Mouse (Mus musculus) midbrain, embryonic 13.5 days (tissue): ENCODE measurements around the gene Gm39566. TPM values are rescaled to one million over a fixed set of nuclear protein-coding genes. Genes with fewer than 3 reads are reported as not detected.

Experiments
- ATAC-seq: fragments of 200-750 bp; cut with Nextera tagmentation; 2 replicates; pipeline ENCODE4 v1.8.0; 2017; ENCODE audit warnings: mild to moderate bottlenecking, moderate TSS enrichment, moderate library complexity
- H3K27ac ChIP-seq: fragments of 300-500 bp; sonication (generic); 2 replicates; pipeline ENCODE4 v1.5.1; 2015; ENCODE audit warnings: inconsistent platforms, mild to moderate bottlenecking, moderate library complexity
- H3K27me3 ChIP-seq: fragments of 300-500 bp; sonication (generic); 2 replicates; pipeline ENCODE4 v1.6.1; 2015; ENCODE audit warnings: mild to moderate bottlenecking, inconsistent platforms
- H3K36me3 ChIP-seq: fragments of 300-500 bp; sonication (generic); 2 replicates; pipeline ENCODE4 v1.6.1; 2015; ENCODE audit warnings: mild to moderate bottlenecking, inconsistent platforms
- H3K4me1 ChIP-seq: fragments of 300-500 bp; sonication (generic); replicated peaks from 2 replicates; pipeline ENCODE4 v1.6.1; 2015; ENCODE audit warnings: inconsistent platforms
- H3K4me2 ChIP-seq: fragments of 300-500 bp; sonication (generic); replicated peaks from 2 replicates; pipeline ENCODE4 v1.6.1; 2015; ENCODE audit warnings: moderate library complexity, mild to moderate bottlenecking, inconsistent platforms
- H3K4me3 ChIP-seq: fragments of 300-500 bp; sonication (generic); replicated peaks from 2 replicates; pipeline ENCODE4 v1.5.1; 2015; ENCODE audit warnings: mild to moderate bottlenecking, inconsistent platforms
- H3K9ac ChIP-seq: fragments of 300-500 bp; sonication (generic); replicated peaks from 2 replicates; pipeline ENCODE4 v1.6.1; 2015; ENCODE audit warnings: mild to moderate bottlenecking, inconsistent platforms
- H3K9me3 ChIP-seq: fragments of 300-500 bp; sonication (generic); 2 replicates; pipeline ENCODE4 v1.6.1; 2016; ENCODE audit warnings: mild to moderate bottlenecking, inconsistent platforms
- WGBS: fragments of 180-500 bp; shearing (Covaris S2); methylation state at CpG from one replicate; pipeline ENCODE4 v1.1.7; 2015; 5-methylcytosine and 5-hydroxymethylcytosine counted together
- polyA plus RNA-seq: library from polyadenylated mRNA; unstranded; fragments of >200 nt; fragmentation: Nextera tagmentation; extraction: Ambion mirVana; gene quantifications from 2 replicates; pipeline ENCODE4 v1.2.1, GENCODE M21; 2015

The Gm39566 gene
- polyA plus RNA-seq, 1 experiment from 2014 or later = not detected

DNA sequence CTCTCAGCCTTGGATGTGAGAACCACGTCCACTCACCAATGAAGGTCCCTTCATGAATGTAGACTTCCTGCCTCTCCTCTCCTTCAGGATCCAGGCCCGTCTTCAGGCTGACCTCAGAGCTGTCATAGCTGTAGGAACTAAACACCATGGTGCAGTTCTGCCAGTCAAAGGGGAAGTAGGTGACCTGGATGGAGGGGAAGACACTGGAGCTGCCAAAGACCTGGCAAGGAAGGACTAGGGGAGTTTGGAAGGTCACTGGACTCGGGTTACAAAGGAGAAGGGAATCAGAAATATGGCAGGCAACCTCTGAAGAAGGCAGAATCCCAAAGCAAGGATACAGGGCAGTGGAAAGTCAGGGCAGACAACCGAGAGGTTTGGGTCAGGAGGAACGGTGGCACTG is 21.7 kb downstream of the Gm39566 start:
- H3K4me1 ChIP-seq = peaks cover 9% of the 10 kb centered on the region
- H3K27me3 ChIP-seq = peaks cover 44% of the 10 kb centered on the region
- no peak overlapping the region for H3K4me3 ChIP-seq
- H3K27ac ChIP-seq = no peak overlapping the region
- H3K36me3 ChIP-seq = no peaks in the 10 kb centered on the region
- no peak overlapping the region for H3K9ac ChIP-seq
- H3K9me3 ChIP-seq = no peaks in the 10 kb centered on the region
- WGBS = 66% methylated on average over 5 of the region's 5 CpGs
- no peak overlapping the region for H3K4me2 ChIP-seq
- no peak for ATAC-seq

DNA sequence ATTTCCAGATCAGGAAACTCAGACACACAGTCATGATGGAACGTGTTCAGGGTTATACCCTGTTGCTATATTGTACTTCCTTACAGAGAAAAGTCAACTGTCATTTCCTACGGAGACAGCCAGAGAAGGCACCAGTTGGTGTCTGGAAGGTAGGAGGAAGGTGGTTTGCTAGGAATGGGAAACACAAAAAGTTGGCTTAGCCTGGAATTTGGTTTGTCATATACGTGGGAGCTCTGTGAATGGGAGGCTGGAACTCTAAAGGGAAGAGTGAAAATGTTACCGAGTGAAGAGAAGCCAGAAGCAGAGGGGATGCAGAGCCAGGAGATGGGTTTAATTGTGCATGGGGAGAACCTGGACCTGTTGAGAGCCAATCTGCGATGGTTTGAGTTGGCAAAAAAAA is 23.7 kb downstream of the Gm39566 start:
- Histone ChIP-seq H3K27ac (no peak overlapping the region), H3K27me3 (peaks cover 25% of the 10 kb centered on the region), H3K4me3 (no peak overlapping the region), H3K4me2 (no peak overlapping the region), H3K4me1 (peaks cover 8% of the 10 kb centered on the region), H3K36me3 (no peaks in the 10 kb centered on the region), H3K9ac (no peak overlapping the region), H3K9me3 (no peaks in the 10 kb centered on the region)
- ATAC-seq = no peak
- 77% methylated on average over 5 of the region's 5 CpGs for WGBS

DNA sequence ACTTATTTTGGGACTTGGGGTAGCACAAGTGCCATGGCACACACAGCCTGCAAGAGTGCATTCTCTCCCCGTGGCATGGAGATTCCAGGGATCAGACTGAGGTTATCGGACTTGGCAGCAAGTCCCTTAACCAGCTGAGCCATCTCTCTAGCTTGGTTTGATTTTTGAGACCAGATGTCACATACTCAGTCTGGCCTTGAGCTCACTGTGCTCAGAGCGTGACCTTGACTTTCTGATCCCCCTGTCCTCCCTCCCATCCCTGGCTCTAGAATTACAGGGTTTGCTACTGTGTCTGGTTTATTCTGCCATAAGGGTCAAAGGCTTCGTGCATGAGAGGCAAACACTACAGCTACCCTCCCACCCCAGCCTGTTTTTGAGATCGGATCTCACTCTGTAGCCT is 25.7 kb downstream of the Gm39566 start:
- no peak overlapping the region for H3K4me3 ChIP-seq
- no peaks in the 10 kb centered on the region for H3K4me1 ChIP-seq
- H3K9me3 ChIP-seq = no peaks in the 10 kb centered on the region
- H3K36me3 ChIP-seq = no peaks in the 10 kb centered on the region
- no peak for ATAC-seq
- no peak overlapping the region for H3K27ac ChIP-seq
- no peak overlapping the region for H3K9ac ChIP-seq
- 71% methylated on average over 5 of the region's 5 CpGs for WGBS
- H3K4me2 ChIP-seq = no peak overlapping the region
- H3K27me3 ChIP-seq = peaks cover 15% of the 10 kb centered on the region; the same call in 1 of the 2 replicates

DNA sequence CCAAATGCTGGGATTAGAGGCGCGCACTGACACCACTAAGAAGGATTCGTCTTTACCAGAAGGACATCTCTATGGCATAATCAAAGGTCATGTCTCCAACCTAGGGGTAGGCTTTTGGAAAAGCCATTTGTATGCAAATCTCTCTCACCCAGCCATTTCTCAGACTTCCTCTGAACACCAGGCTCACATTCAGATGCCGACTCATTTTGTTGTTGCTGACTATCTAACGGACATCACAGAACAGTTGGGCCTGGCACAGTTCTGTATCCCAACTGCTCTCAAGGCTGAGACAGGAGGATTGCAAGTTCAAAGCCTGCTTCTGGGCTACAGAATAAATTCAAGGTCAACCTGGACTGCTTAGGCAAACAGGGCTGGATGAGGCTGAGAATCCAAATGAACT is 27.8 kb downstream of the Gm39566 start:
- H3K9me3 ChIP-seq = no peaks in the 10 kb centered on the region
- no peaks in the 10 kb centered on the region for H3K36me3 ChIP-seq
- 69% methylated on average over 5 of the region's 5 CpGs for WGBS
- no peaks in the 10 kb centered on the region for H3K4me1 ChIP-seq
- H3K4me2 ChIP-seq = no peak overlapping the region
- H3K4me3 ChIP-seq = no peak overlapping the region
- H3K27me3 ChIP-seq = 0 out of 2 replicates have a peak, but pooled peaks cover 2% of the 10 kb centered on the region
- H3K27ac ChIP-seq = no peak overlapping the region
- H3K9ac ChIP-seq = no peak overlapping the region
- no peak for ATAC-seq

DNA sequence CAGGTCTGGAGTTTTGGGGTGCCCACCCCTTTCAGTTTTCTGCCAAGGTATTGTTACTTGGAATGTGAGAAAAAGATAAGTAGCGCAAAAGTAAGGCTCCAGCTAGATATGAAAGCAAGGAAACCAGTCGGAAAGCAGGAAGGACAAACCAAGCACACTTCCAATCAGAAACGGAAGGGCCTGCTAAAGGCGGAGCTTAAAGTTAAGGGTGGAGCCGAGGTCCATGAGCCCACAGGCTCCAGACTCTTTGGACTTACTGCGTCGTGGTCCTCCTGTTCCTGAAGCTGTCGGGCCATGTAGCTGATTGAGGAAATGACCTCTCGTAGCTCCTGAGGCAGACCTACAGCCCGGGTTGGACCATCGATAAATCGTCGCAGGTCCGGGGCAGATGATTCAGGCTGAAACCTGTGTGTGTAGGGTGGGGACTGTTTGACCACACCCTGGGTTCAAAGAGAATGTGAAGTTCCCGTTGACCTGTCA is 30.3 kb downstream of the Gm39566 start:
- Histone ChIP-seq H3K27me3 (0 out of 2 replicates have a peak, but pooled peaks cover 3% of the 10 kb centered on the region), H3K9ac (no peak overlapping the region), H3K9me3 (no peaks in the 10 kb centered on the region), H3K4me1 (no peaks in the 10 kb centered on the region), H3K27ac (no peak overlapping the region), H3K4me3 (no peak overlapping the region), H3K4me2 (0 out of 2 replicates have a peak overlapping the region, but pooled peaks have one; percentile 9), H3K36me3 (no peaks in the 10 kb centered on the region)
- WGBS = 47% methylated on average over 15 of the region's 15 CpGs
- ATAC-seq = no peak

DNA sequence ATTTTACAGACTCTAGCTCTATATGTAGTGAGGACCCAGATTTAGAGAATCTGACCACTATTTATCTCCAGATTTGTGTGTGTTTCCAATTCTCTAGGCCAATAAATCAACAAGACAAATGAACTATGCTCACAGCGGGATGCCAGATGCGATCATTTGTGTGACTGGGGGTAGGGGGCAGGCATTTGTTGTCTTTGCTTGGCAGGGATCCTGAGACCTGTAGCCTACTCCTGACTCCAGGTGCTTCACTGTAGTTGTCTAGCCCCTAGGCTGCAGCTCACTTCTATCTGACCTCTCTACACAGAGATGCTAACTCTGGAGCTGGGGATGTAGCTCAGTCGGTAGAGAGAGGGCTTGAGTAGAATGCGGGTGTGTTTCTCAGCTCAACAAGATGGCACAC is 33.3 kb downstream of the Gm39566 start:
- no peak for ATAC-seq

DNA sequence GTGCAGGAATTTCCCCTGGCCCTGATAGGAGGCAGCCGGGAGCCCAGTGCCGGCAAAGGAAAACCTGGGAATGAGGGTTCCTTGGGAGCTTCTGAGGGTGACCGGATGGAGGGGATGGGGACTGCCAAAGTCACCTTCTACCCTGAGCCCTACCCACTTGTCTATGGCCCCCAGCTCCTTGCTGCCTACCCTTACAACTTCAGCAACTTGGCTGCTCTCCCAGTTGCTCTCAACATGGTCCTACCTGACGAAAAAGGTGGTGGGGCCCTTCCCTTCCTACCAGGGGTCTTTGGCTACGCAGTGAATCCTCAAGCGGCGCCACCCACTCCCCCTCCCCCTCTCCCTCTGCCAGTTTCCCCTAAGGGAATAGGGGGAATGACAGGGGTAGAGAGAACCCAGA is 36.1 kb downstream of the Gm39566 start:
- H3K36me3 ChIP-seq = peaks cover 25% of the 10 kb centered on the region
- 51% methylated on average over 7 of the region's 7 CpGs for WGBS
- H3K27me3 ChIP-seq = peaks cover 3% of the 10 kb centered on the region; the same call in 1 of the 2 replicates
- 0 out of 2 replicates have a peak, but pooled peaks cover 5% of the 10 kb centered on the region for H3K4me1 ChIP-seq
- no peak overlapping the region for H3K27ac ChIP-seq
- no peak for ATAC-seq
- no peaks in the 10 kb centered on the region for H3K9me3 ChIP-seq
- H3K4me3 ChIP-seq = no peak overlapping the region
- no peak overlapping the region for H3K9ac ChIP-seq
- H3K4me2 ChIP-seq = no peak overlapping the region

More for the DNA sequence above, 33.3 kb downstream of the Gm39566 start:
- no peak overlapping the region for H3K4me2 ChIP-seq
- no peaks in the 10 kb centered on the region for H3K9me3 ChIP-seq
- H3K27ac ChIP-seq = no peak overlapping the region
- 48% methylated on average over 4 of the region's 4 CpGs for WGBS
- H3K4me3 ChIP-seq = no peak overlapping the region
- H3K36me3 ChIP-seq = peaks cover 12% of the 10 kb centered on the region
- H3K9ac ChIP-seq = no peak overlapping the region
- peaks cover 3% of the 10 kb centered on the region; the same call in 1 of the 2 replicates for H3K27me3 ChIP-seq
- 0 out of 2 replicates have a peak, but pooled peaks cover 5% of the 10 kb centered on the region for H3K4me1 ChIP-seq

DNA sequence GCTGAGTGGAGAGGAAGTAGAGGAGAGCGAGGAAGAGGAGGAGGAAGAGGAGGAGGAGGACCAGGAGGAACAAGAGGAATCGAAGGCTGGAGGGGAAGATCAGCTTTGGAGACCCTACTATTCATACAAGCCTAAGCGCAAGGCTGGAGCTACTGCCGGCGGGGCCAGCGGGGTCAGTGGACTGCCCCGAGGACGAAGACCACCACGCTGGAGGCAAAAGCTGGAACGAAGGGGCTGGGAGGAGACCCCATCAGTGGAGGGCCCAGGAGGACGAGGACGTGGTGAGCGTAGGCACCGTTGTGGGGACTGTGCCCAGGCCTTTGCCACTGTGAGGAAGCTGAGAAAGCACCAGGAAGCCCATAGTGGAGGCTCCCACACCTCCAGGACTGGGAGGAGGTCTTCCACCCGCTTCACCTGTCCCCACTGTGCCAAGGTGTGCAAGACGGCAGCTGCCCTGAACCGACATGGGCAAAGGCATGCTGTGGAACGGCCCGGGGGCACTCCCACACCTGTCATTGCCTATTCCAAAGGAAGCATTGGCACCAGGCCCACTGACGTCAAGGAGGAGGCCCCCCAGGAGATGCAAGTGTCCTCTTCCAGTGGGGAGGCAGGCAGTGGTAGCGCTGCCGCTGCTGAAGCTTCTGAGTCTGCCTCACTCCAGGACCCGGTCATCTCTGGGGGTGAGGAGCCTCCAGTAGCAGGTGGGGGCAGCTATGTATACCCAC is 36.7 kb downstream of the Gm39566 start:
- Histone ChIP-seq H3K9ac (no peak overlapping the region), H3K4me3 (no peak overlapping the region), H3K4me2 (no peak overlapping the region), H3K4me1 (0 out of 2 replicates have a peak, but pooled peaks cover 5% of the 10 kb centered on the region), H3K36me3 (peaks cover 25% of the 10 kb centered on the region), H3K27me3 (peaks cover 3% of the 10 kb centered on the region; the same call in 1 of the 2 replicates), H3K27ac (no peak overlapping the region), H3K9me3 (no peaks in the 10 kb centered on the region)
- no peak for ATAC-seq
- 71% methylated on average over 23 of the region's 23 CpGs for WGBS

DNA sequence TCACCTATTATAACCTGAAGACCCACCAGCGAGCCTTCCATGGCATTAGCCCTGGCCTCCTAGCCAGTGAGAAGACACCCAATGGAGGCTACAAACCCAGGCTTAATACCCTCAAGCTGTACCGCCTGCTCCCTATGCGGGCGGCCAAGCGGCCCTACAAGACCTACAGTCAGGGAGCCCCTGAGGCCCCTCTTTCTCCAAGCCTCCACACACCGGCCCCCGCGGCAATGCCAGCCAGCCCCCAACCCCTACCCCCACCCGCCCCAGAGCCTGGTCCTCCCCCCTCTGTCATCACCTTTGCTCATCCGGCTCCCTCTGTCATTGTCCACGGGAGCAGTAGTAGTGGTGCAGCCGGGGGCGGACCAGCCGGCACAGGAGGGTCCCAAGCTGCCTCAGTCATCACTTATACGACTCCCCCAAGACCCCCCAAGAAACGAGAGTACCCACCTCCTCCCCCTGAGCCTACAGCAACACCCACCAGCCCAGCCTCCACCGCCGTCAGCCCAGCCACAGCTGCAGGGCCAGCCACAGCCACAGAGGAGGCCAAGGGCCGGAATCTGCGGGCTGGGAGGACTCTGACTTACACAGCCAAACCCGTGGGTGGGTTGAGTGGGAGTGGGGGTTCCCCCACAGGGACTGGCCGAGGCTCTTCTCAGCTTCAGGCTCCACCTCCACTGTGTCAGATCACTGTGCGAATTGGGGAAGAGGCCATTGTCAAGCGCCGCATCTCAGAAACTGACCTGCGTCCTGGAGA is 37.4 kb downstream of the Gm39566 start:
- no peak for ATAC-seq
- no peak overlapping the region for H3K27ac ChIP-seq
- H3K4me3 ChIP-seq = no peak overlapping the region
- 66% methylated on average over 26 of the region's 26 CpGs for WGBS
- peaks cover 25% of the 10 kb centered on the region for H3K36me3 ChIP-seq
- no peak overlapping the region for H3K9ac ChIP-seq
- 0 out of 2 replicates have a peak, but pooled peaks cover 5% of the 10 kb centered on the region for H3K4me1 ChIP-seq
- peaks cover 3% of the 10 kb centered on the region; the same call in 1 of the 2 replicates for H3K27me3 ChIP-seq
- H3K4me2 ChIP-seq = no peak overlapping the region
- H3K9me3 ChIP-seq = no peaks in the 10 kb centered on the region

DNA sequence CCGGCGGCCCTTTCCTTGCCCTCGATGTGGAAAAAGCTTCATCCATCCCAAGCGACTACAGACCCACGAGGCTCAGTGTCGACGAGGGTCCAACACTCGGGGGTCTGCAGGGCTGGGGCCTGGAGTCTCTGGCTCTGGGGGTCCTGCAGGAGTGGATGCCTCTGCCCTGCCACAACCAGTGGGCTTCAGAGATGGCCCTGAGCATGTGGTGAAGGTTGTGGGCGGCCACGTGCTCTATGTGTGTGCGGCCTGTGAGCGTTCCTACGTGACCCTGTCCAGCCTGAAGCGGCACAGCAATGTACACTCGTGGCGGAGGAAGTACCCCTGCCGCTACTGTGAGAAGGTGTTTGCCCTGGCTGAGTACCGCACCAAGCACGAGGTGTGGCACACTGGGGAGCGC is 38.6 kb downstream of the Gm39566 start:
- peak overlapping the region; percentile 28; the same call in 1 of the 2 replicates for H3K9ac ChIP-seq
- H3K36me3 ChIP-seq = peaks cover 25% of the 10 kb centered on the region
- H3K27me3 ChIP-seq = no peaks in the 10 kb centered on the region; the same call in 1 of the 2 replicates
- no peaks in the 10 kb centered on the region for H3K9me3 ChIP-seq
- no peak overlapping the region for H3K27ac ChIP-seq
- H3K4me1 ChIP-seq = 0 out of 2 replicates have a peak, but pooled peaks cover 5% of the 10 kb centered on the region
- no peak overlapping the region for H3K4me3 ChIP-seq
- WGBS = 87% methylated on average over 20 of the region's 20 CpGs
- ATAC-seq = no peak
- no peak overlapping the region for H3K4me2 ChIP-seq

DNA sequence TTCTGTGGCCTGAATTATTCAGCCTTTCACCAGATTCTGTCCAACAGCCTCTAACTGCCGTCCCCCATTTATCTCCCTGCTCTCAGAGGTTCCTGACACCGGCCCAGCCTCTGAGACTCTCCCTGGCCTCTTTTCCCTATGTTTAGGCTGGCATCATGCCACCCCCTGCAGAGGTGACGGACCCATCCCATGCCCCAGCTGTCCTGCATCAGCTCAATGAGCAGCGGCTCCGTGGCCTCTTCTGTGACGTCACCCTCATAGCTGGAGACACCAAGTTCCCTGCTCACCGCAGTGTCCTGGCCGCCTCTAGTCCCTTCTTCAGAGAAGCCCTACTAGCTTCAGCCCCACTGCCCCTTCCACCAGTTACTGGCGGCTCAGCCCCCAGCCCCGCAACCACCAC is 39.4 kb downstream of the Gm39566 start:
- Histone ChIP-seq H3K4me2 (no peak overlapping the region), H3K36me3 (peaks cover 25% of the 10 kb centered on the region), H3K9me3 (no peaks in the 10 kb centered on the region), H3K9ac (no peak overlapping the region), H3K27me3 (no peaks in the 10 kb centered on the region; the same call in 1 of the 2 replicates), H3K4me3 (no peak overlapping the region), H3K27ac (no peak overlapping the region), H3K4me1 (0 out of 2 replicates have a peak, but pooled peaks cover 5% of the 10 kb centered on the region)
- ATAC-seq = no peak
- WGBS = 74% methylated on average over 10 of the region's 10 CpGs

DNA sequence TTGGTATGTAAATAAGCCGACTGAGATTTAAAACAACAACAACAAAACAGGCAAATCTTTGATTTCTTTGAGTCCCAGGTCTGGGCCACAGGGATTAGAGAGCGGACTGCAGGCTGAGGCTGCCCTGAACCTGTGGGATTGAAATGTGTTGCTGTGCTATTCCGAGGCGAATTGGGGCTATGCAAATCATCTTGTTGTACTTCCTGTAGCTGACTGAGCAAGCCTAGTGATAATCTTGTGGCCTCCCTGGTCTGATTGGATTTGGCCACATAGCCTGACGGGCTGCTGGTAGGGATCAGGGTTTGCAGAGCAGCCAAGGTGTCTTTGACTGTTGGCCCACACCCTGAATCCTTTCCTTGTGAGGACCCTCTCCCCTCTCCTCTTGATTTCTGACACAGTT is 40.1 kb downstream of the Gm39566 start:
- Histone ChIP-seq H3K36me3 (peaks cover 25% of the 10 kb centered on the region), H3K4me3 (no peak overlapping the region), H3K27ac (no peak overlapping the region), H3K4me2 (no peak overlapping the region), H3K9me3 (no peaks in the 10 kb centered on the region), H3K27me3 (no peaks in the 10 kb centered on the region; the same call in 1 of the 2 replicates), H3K4me1 (0 out of 2 replicates have a peak, but pooled peaks cover 5% of the 10 kb centered on the region), H3K9ac (no peak overlapping the region)
- ATAC-seq = no peak
- 53% methylated on average over 5 of the region's 5 CpGs for WGBS
